Mouse (Mus musculus) ES-CJ7 (cell line): ENCODE results near the gene Itgb1.

ENCODE experiments used
- DNase-seq: peaks from one replicate; pipeline ENCODE4 v3.0.0; 2011; ENCODE audit warnings: low read depth, low spot score

Gene Itgb1

DNA sequence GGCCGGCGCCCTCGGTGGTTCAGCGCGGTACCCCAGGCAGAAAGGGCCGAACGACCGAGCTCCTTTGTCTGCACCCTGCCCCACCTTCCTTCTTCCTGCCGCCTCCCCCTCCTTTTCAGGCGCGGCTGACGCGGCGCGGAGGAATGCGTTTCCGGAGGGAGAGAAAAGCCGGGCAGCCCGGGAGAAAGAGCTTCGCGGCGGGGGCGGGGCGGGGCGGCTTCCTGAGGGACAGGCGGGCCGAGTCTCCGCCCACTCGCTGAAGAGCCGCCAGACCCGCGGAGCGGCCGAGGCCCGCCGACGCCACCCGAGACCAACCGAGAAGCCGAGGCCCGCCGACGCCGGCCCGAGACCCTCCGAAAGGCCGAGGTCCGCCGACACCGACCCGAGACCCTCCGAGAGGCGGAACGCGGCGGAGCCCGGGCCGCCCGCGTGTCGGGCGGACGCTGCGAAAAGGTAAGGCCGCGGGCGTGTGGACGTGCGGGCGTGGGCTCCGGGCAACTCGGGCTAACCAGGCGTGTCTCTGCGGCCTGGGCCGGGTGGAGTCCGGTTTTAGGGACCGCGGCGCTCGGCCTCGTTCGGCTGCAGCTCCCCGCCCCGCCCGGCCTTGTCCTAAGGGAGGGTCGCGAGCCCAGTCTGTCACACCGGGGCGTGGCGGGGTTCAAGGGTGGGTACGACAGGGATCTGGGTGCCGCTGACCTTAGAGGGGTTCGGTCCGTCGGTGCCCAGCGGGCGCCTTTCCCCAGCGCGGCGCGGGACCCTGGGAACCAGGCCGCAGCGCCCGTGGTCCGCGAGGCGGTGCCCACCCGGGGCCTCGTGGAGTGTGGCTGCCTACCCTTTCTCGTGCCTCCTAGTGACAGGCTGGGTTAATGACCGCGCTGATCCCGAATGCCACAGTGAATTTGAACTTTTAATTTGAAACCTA is at the start of gene Itgb1:
TSS of gene Itgb1 (plus strand) at position 148 of the 922 bp plus-strand sequence.
- peak; percentile 94 for DNase-seq

DNA sequence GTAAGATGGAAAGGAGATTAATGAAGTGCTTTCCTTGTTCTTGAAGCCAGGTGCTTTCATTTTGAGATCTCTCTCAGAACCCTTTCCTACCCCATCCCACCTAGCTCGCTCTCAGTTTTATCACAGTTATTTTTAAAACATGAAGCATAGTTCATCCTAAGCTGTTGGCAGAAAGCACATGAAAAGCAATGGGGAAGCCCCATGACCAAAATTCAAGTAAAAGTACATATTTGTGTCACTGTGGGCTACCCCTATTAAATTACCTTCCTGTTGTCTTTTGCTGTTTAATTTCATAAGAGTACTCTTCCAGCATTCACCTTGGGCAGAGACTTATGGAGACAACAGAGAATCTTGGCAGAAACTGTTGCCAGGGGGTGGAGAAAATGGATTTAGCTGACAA is 42.4 kb upstream of the Itgb1 start:
- no peak for DNase-seq

DNA sequence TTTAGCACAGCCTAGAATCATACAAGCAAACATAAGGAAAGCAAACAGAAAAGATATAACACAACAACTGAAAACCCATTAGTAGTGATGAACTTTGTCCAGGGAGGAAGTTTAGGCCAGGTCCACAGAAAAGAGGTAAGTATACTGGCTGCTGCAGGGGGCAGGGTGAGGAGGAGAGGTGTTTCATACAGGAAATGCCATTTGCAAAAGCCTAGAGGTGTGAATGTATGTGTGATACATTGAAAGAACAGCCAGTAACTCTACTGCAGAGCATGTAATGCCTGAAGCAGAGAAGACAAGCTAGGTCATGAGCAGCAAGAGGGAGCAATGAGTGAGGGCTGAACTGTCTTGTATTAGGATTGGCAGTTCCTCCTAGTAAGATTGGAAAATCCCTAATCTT is 40.0 kb upstream of the Itgb1 start:
- no peak for DNase-seq

DNA sequence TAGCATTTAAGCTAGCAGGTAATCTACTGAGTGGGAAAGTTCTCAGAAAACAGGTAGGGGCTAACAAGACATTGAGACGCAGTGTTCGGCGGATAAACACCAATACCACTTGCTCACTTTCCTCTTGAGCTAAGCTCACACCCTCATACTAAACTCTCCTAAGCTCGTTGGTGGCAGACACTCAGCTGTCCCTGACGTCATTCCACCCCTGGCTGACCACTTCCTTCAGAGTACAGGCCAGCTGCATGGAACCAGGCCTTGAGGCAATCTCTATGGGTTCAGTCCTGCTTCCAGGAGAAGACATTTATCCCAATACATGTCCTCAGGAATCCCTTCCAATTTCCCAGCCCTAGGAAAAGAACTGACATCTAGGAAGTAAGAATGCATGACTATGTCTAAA is 39.0 kb upstream of the Itgb1 start:
- DNase-seq: no peak

DNA sequence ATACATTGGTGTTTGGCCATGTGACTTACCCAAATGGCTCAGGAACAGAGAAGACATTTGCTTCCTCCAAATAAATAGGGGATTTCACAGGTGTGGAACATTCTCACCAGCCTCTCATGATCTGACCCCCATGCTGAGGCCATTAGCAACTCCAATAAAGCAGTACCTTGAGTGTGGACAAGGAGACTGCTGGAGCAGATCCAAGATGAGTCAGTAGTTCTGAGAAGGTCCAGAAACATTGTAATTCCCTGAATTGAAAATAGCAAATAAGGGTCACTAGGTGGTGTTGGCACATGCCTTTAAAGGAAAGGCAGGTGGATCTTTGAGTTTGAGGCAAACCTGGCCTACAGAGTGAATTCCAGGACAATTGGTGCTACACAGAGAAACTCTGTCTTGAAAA is 37.4 kb upstream of the Itgb1 start:
- no peak for DNase-seq

DNA sequence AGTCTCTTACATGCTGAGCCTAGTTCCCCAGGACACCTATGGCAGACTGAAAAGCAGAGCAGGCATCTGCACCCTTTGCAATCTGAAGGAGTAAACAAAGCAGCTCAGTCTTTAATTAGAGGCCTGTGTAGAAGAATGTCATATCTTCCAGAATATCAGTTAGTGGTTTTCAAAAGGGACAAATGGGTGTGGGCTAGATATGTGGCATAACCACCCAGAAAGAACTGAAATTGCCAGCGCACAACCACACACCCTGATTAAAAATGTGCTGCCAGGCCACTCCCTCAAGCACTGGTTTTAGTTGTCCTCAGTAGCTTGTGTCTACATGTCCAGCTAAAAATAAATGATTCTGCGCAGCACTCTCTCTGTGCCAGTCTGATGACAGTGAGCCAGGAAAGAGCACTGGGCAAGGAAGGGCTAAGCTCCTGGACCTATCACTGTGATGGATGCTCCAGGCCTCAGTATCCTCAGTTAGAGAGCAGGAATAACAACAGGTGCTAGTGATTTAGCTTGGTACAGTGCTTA is 35.1 kb upstream of the Itgb1 start:
- DNase-seq: no peak

DNA sequence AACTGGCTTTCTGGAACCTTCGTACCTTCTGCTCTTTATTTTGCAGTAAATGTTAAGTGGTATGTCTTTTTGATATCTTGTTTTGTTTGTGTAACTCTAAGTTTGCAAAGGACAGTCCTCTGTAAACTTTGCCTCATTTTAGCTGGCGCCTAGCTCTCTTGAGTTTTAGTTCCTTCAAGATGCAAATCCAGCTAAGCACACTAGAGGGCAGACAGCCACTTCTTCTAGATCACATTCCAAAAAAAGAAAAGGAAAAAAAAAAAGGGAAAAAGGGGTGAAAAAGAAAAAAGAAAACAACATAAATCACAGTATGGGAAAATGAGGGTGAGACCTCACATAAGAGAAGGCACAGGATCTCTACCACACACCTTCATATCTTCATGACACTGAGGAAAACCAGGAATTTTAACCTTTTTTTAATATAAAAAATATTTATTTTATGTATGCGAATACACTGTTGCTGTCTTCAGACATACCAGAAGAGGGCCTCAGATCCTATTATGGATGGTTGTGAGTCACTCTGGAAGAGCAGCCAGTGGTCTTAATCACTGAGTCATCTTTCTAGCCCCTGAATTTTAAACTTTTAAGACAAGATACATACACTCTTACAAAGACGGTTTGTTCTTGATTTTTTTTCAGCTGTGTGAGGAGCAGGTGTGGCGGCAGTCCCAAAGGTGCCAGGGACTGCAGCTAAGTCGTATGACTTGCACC is 32.9 kb upstream of the Itgb1 start:
- peak; percentile 62 for DNase-seq

DNA sequence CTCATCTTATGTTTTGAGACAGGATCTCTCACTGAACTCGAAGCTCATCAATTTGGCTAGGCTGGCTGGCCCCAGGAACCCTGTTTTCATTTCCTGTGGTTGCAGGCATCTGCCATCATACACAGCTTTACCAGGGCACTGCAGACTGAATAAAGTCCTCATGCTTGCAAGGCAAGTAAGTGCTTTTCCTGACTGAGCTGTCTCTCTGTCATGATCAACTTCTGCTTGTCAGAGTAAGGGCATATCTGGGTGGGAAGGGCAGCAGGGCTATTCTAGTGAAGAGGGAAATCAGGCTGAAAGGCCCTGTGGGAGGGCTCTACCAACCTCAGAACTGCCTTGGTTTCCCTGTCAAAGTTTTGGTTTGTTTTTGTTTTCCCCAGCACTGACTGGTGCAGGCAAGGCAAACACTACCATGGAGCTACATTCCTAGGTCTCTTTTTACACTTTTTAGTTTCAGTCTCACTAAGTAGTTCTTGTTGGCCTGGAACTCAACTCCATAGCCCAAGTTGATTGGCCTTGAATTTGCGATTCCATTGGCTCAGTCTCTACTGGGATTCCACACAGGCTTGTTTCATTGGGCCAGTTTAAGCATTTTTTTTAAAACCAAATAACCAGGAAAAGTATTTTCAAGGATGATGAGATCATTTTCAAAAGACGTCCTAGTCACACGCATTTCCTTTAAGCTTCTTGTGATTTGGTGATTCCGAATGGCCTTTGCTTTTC is 31.7 kb upstream of the Itgb1 start:
- DNase-seq: no peak

DNA sequence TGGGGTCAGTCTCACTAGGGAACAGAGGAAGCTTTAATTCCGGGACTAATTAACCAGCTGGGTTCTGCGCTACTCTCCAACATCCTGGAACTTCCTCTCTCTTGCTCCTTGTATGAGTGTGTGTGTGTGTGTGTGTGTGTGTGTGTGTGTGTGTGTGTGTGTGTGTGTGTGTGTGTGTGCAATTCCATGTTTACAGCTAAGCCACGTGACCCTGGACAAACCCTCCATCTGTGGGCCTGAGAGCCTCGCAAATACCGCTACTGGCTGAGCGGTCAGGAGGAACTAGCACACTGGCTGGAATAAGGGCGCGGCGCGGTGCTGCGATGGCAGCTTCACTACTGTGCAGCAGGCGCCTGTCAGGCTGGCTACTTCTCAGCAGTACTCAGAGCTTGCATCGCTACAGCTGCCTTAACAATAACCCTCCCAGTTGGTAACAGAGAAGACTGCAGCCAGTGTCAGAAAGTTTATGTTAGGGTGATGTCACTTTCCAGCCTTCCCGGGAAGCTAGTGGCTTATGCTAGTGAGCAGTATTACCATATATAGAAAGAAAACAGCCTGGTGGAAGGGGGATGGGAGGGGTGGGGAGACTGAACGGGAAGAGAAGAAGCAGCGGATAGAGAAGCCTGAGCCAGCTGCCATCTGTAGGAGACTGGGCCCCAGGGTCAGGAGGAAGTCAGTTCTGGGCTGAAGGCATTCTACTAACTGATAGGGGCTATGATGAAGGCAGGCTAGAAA is 30.9 kb upstream of the Itgb1 start:
- peak; percentile 77 for DNase-seq

DNA sequence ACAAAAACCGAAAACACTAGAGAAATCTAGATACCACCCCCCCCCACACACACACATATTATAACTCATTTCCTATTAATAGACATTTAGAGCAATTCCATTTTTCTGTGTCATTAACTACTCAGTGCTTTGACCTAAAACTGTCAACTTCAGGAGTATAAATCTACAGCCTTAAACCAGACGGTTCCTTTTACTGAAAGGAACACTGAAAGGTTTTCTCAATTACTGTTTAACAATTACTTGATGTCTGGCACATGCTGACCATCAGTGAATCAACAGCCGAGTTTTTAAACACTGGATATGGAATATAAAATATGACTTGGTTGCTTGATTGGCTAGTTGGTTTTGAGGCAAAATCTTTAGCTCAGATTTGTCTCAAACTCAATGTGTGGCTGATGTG is 23.3 kb upstream of the Itgb1 start:
- DNase-seq: no peak

DNA sequence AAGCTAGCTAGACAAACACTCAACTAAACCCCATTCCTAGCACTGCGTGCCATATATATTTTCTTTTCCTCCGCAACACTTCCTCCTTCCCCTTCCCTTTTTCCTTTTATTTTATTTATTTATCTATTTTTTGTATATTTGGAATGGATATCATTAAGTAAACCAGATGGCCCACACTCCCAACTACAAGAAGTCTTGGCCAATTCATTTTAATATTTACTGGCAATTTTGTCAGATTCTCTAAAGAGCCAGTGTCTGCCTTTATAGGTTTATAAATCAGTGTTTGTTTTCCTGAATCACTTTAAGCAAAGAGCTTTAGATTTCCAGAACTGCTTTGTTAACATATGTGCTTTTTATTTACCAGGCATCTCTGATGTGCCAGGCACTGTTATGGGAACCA is 22.8 kb upstream of the Itgb1 start:
- DNase-seq: no peak

DNA sequence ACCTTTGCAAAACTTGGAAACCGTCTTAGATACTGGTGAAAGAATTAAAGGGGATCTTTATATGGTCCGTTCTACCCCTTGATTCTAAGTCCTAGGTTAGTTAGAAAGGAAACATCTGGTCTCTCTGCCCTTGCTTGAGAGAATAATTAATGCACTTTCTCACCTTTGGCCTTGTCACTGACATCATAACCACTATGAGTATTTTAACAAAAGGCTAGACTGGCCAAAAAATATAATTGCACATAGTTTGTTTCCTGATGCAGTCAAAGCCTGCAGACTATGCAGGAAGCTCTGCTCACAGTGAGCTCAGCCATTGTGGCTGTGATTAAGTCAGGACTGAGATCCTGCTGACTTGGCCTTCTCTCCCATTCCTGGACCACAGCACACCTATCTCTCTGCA is 22.3 kb upstream of the Itgb1 start:
- no peak for DNase-seq

DNA sequence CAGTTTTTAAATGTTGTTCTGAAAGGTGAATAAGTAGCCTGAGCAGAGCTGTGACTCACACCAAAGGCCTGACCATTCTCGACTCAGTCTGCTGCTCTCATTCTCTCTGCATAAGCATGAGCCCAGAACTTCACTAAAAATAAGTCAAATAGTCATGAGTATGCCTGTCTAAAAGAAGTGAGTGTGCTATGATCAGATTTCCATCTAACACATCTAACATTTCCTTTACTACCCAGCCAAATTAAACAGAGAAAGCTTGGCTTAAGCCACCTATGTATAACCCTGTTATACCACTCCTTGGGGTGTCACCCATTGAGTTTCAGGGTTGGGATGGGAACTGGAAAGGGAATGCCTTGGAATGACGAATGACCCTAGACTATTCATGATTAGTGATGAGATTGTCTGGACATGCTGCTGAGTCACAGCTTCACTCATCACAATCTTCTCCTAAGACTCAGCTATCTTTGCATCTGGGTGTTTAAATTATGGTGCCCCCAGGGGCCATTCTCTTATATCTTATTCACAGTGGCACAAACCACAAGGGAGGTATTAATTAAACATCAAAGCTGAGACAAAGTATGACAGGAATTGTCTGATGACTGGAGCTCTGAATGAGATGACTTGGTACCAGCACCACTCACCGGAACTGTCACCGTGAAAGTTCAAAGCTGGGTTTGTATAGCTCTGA is 18.7 kb upstream of the Itgb1 start:
- DNase-seq: no peak

DNA sequence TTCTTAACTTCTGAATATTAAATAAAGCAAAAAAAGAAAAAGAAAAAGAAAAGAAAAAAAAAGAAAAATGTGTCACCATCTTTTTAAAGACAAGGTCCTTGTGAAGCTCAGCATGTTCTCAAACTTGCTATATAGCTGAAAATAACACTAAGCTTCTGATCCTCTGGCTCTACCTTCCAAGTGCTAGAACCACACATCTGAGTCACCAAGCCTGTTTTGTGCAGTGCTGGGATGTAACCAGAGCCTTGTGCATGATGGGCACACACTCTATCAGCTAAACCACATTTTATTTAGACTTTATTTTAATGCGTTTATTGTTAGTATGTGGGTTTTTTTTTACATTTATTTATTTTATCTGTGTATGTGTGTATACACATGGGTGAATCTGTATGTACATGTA is 13.6 kb upstream of the Itgb1 start:
- no peak for DNase-seq

DNA sequence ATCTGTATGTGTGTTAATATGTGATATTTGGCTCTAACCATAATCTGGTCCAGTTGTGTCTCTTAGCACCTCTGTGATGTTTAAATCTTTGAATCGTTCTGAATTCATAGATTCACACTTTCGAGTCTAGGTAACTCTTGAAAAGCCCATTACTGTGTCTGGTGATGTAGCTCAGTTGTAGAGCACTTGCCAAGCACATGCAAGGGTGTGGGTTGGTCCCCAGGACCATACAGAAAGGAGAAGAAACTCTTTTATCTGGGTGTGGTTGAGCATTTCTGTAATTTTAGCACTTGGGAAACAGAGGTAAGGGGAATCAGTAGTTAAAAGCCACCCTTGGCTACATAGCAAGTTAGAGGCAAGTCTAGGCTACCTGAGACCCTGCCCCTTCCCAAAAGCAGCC is 13.0 kb upstream of the Itgb1 start:
- DNase-seq: no peak

DNA sequence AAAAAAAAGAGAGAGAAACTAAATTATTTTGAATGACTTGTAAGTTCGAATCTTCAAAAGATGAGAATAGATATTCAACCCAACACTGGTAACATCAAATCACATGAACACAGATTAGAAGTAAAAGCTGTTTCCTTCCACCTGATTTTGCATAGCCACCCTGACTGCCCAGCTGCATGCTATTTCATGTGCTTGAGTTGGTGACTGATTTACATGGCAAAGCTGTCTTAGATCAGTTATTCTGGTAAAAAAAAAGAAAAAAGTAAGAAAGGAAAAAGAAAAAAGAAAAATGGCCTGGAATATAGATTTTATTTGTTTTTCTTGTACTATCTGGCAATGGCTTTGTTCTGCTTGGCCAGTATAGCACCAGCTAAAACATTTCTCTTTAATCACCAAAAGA is 12.5 kb upstream of the Itgb1 start:
- no peak for DNase-seq

DNA sequence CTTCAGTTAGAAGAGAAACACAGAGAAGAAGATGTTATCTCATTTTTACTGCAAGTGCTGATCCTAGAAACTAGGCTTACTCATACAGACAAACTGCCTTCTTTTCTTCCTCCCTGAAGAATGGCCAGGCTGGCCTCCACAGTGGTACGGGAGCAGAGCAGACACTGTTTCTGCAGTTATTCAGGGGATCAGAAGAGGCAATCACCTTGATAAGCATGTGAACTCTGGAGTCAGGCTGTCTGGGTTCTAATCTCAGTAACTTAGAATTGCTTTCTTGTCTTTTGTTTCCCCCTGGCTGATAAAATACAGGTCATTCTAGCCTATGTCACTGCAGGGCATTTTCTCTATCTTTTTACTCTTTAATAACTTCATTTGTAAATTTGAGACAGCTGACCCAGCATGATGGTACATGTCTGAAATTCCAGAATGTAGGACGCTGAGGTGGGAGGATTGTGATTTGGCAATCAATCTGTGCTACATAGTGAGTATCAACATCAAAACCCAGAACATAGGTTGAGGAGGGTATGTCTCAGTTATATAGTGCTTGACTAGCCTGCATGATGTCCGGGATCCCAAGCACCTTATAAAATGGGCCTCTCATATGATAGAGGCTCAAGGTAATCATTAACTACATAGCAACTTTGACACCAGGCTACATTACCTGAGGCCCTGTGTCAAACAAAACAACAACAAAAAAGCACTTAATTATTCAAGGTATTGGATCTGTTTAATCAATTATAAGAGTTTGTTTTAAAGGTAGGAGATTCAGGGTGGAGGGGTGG is 9.4 kb upstream of the Itgb1 start:
- DNase-seq: no peak

DNA sequence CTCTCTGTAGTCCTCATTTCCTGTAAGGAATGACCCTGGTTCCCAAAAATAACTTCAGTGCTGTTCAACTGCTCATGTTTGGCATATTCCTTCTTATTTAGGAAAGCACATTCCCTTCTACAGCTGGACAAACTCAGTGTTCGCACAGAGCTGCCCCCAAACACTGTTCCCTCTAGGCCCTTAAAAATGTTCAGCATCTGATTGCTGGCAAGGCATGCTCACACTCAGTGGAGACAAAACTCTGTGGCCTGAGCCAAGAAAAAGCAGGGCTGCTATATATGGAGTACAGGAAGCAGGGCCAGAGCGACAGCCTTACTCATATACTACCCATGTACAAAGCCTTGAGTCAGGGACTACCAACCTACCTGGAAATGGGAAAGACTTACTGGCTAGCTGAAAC is 5.5 kb upstream of the Itgb1 start:
- no peak for DNase-seq

DNA sequence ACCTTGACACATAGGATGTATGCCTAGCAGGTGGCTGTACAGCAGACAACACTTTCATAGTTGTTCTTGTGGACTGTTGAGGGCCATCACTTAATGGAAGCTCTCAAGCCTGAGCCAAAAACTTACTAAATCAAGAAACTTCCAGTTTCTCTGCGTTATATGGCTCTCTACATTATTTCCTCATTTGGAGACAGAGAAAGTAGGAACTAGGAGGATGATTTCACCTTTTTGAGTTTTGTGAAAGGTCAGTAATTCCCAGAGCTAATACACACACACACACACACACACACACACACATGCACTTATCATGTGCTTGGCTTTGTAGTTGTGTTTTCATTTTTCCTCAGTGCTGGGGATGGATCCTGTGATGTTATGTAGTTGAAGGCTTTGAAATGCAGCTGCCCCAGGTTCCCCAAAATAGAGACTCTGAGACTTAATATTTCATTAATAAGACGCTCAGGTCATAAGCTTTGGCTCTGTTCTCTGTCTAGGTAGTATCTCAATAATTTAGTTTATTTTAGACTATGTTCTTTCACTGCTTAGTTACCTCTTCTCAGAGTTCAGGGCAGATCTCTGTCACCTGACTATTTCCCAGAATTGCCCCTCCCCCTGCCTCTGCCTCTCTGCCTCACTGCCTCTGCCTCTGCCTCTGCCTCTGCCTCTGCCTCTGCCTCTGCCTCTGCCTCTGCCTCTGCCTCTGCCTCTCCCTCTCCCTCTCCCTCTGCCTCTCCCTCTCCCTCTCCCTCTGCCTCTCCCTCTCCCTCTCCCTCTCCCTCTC is 4.7 kb upstream of the Itgb1 start:
- DNase-seq: no peak
